Mouse (Mus musculus): ENCODE measurements around the gene Sh3rf1. TPM values are rescaled to one million over a fixed set of nuclear protein-coding genes. Genes with fewer than 3 reads are reported as not detected.

The Sh3rf1 gene
- polyA plus RNA-seq, 1 experiment, result 19.4 TPM

DNA sequence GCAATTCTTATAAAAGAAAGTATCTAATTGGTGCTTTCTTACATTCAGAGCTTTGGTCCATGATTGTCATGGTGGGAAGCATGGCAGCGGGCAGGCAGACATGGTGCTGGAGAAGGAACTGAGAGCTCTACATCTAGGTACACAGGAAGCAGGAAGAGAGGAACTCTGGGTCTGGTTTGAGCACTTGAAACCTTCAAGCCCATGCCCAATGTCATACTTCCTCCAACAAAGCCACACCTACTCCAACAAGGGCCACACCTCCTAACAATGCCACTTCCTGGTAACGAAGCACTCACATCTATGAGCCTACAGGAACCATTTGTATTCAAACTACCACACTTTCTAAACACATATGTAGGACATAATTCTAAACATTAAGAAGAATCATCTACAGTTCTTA lies 5.2 kb upstream of the Sh3rf1 start:
- no peak for DNase-seq (ENCODE audit: extremely low spot score in 1 of 2, low spot score in 1 of 2)

DNA sequence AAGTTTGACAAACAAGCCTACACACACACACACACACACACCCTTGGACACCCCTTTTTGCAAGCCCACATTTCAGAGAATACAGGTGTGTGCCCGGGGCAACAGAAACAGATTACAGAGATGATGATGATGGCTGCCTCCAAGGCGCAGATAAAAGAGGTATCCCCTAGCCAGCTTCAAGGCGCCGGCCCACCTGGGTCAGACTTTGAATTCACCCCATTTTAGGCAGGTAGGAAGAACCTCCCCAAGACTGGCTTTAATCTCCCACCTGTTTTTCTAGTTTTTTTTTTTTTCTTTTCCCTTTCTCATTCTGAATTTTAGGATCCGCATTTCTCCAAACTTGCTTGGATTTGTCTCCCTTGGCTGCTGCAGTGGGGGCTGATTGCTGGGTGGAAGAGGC lies 389 bp upstream of the Sh3rf1 start:
- no peak for DNase-seq (ENCODE audit: extremely low spot score in 1 of 2, low spot score in 1 of 2)

DNA sequence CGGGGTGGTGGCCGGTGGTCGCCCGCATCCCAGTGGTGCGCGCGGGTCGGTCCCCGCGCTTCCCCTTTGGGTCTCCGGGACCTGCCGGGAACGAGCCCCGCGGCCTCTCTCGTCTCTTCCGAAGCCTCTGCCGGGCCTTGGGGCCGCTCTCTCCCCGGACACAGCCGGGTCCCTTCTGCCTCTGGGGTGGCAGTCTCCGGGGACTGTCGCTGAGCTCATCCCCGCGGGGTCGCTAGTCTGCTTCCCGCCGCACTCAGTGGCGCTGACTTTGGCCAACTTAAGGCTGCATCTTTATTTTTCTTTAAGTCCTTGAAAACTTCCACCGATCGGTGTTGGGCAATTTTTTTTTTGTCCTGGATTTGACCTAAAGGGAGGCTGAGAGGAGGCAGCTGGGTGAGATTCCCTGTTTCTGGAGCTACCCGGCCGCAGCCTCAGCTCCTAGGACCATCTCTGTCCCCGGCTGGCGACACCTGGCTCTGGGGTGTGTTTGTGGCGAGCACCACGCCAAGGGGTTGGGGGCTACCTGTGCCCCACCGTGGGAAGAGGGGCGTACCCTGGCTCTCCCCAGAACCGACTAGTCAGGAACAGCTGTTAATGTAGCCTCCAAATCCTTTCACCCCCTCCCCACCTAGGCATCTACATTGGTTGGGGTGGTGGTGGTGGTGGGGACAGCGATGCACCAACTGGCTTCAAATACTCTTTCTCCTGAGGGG lies 864 bp downstream of the Sh3rf1 start:
- DNase-seq (ENCODE audit: extremely low spot score in 1 of 2, low spot score in 1 of 2), result peak in 1 of 2 experiments; percentile 57

DNA sequence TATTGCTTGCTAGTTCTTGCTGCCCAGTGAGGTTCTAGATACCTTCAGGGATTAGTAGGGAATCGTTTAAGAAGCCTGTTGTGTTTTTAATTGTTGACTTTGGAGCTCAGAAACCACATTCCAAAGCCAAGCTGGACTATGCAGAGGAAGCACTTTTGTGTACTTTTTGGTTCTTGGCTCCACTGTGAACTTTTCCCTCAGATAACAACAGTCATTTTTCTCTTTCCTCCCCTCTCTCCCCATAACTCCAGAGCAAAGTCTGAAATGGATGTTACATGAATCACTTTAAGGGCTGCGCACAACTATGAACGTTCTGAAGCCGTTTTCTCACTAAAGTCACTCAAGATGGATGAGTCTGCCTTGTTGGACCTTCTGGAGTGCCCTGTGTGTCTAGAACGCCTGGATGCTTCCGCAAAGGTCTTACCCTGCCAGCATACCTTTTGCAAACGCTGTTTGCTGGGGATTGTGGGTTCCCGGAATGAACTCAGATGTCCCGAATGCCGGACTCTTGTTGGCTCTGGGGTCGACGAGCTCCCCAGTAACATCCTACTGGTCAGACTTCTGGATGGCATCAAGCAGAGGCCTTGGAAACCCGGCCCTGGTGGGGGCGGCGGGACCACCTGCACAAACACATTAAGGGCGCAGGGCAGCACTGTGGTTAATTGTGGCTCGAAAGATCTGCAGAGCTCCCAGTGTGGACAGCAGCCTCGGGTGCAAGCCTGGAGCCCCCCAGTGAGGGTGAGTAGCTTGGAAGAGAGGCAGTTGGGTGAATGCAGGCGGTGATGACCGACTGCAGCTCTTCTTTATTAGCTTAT lies 2.1 kb downstream of the Sh3rf1 start:
- no peak for DNase-seq (ENCODE audit: extremely low spot score in 1 of 2, low spot score in 1 of 2)

DNA sequence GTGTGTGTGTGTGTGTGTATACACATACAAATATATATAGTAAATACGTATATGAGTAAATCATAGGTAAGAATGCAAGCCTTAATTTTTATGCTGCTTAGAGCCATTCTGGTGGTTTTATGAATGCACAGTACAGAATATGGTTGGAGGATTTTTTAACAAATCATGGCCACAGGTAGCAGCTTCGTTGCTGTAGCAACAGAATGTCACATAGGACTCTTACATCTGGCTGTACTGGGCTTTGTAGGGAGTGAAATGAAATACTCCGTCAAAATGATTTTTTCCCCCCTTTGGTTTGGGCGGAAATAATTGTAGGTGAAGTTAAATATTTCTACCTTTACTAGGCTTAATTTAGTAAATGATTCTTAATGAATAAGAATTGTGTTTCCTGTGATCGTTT lies 3.0 kb downstream of the Sh3rf1 start:
- no peak for DNase-seq (ENCODE audit: extremely low spot score in 1 of 2, low spot score in 1 of 2)

DNA sequence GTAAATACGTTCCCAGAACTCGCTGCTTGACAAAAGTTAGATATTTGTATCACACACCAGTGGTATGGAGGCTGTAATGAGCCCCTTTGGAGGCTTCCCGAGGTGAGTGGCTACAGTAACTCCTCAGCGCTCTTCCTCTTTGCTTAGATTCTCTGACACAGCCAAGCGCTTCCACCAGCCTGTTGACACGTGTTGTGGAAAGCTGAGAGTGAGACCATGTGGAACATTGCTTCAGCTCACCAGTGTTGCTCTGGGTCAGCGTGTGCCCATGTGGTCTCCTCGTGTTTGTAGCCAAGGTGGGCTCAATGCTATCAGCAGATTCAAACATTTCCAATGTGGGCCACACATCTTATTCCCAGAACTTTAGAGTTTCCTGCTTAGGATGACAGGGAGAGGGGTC lies 5.0 kb downstream of the Sh3rf1 start:
- no peak for DNase-seq (ENCODE audit: extremely low spot score in 1 of 2, low spot score in 1 of 2)

DNA sequence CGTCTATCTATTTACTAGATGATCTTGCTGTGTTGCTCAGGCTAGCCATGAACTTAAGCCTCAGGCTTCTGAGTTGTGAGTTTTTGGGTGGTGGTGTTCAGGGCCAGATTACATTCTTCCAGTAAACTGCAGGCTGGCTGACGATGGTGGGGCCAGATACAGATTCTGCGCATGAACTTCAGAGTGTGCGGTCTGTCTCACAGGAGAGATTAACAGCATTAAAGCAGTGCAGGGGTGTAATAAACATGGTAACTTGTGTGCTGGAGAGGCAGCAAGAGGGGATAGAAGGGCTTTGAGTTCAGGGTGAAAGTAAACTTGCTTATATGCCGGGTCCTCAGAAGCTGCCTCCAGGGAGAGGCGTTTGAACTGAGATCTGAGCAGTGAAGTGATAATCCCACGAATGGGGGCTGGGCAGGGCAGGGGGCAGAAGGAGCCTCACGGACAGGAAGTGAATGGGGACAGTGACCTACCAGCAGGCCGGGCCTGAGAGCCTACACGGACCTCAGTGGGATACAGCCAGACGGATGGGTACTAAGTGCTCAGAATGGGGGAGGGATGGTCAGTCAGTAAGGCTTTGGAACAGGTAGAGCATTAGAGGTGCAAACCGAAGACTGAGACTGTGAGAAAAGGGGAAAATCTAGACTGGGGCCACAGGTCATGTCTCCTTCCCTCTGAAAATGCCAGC lies 6.0 kb downstream of the Sh3rf1 start:
- DNase-seq (ENCODE audit: extremely low spot score in 1 of 2, low spot score in 1 of 2), result no peak

DNA sequence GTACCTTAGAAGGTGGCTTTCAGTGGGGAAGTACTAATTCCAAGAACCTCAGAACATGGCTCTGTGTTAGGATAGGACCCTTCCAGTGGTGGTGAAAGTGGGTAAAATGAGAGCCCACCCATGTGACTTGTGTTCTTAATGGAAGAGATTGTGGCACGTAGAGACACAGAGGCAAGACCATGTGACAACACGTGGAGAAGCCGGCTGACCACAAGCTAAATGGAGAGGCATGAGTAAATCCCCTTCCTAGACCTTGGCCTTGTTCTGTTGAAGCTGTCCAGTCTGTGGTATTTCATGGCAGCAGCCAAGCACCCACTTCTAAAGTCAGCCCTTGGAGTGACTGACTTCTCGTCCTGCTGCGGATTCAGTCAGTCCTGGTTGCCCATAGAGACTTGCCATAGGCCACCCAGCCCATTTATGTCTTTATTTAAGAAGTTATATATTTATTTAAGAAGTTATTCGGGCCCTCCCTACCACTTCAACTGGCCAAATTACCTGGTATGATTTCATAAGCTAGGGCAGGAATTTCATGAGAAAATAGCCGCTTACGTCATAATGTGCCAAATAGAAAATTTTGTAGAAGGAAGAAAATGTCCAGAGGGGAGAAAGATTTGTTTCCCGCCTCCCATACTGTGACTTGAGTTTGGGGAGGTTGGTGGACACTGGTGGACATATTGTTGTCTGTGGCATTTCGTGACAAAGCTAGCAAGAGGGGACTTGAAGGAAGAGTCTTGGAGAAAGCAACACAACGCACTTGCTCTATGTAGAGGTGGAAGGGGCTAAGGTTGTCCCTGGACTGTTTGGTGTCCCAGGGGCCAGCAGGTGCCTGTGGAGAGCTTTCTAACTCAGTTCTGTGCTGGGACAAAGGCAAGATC lies 7.4 kb downstream of the Sh3rf1 start:
- DNase-seq (ENCODE audit: extremely low spot score in 1 of 2, low spot score in 1 of 2), result no peak

DNA sequence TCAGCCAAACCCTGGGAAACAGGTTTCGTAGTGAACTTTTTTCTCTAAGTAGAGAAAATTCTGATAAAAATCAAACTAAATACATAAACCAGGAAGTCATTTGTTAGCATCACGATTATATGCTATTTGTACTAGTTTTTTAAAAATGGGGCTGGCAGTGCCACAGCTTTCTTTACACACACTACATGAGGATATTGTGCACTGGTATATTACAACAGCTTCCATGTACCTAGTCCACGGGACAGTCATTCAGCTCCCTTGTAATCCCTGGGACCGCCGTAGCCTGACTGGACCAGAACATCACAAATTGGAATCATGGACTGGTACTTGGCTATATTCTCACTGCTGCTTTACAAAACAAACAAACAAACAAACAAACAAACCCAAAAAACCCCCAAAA lies 11.8 kb downstream of the Sh3rf1 start:
- no peak for DNase-seq (ENCODE audit: extremely low spot score in 1 of 2, low spot score in 1 of 2)

DNA sequence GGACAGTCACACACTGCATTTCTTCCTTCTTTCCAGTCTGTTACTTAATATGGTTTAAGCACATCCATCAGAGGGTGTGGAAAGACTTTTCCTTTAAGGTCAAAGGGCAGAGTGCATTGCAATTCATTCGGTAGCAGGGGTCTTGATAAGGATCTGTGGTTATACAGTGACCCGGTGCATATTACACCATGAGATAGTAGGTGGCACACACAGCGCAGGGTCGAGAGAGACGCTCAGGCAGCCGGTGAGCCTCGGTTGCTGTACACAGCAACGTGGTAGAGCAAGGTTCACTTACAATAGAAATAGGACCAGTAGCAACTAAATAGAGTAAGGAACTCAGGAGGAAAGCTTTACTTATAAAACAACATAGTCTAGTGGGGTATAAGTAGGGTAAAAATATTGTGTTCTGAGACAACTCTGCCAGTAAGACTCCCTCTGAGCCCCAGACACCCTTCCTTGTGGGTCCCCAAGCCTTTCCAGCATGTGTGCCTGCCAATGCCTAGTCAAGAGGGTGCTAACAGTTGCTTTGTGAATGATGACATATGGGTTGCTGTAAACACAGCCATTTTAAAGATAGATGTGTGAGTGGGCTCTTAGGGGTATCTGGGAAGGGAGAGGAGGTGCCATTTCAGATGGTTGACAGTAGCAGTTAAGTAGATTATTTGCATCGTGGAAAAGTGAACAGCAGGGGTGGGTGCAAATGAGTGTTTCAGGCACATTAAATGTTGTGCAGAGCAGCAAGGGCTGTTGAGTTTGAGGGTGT lies 13.0 kb downstream of the Sh3rf1 start:
- peak; percentile 44 to 57 for DNase-seq (ENCODE audit: extremely low spot score in 1 of 2, low spot score in 1 of 2)

DNA sequence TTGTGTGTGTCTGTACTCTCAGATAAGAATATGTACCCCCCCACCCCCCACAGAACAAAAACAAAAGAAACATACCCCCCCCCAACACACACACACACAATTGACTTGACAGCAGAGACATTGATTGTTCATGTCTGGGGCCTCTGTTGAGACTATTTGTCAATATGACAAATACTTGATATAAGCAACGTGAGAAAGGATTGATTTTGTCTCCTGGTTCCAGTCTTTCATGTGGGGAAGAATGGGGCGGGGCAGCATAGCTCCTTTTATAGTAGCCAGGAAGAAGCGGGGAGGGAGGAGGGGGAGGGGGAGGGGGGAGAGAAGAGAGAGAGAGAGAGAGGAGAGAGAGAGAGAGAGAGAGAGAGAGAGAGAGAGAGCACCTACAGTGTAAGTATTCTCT lies 15.9 kb downstream of the Sh3rf1 start:
- no peak for DNase-seq (ENCODE audit: extremely low spot score in 1 of 2, low spot score in 1 of 2)

DNA sequence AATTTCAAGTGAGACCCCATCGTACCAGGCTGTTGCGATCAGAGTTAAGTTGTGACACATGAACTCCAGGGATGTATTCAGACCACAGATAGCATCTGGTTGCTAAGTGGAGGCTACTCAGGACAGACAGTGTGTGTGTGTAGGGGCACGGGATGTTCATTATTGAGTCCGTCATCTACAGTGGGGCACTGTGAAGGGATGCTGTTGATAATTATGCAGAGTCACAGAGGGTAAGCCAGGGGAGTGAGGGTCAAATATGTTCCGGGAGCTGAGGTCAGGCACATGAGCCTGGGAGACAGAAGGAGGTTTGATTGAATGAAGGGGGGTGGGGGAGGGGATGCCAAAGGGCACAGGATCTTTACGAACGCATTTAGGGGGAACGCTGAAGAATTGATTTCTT lies 17.6 kb downstream of the Sh3rf1 start:
- no peak for DNase-seq (ENCODE audit: extremely low spot score in 1 of 2, low spot score in 1 of 2)

DNA sequence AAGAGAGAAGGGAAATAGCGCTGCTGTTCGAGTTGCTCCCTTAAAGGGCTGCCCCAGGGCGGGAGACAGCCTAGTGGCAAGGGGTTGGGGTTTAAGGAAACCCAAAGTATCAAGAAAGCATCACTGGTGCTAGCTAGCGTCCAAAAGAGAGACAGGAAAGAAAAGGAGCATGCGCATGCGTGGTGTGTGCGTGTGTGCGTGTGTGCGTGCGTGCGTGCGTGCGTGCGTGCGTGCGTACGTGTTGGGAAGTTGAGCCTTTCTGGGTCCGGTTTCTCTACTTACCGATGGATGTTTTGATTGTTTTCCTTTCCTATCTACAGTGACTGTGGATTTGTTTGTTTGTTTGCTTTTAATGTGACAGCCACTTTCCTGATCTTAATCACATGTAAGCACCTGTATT lies 19.2 kb downstream of the Sh3rf1 start:
- no peak for DNase-seq (ENCODE audit: extremely low spot score in 1 of 2, low spot score in 1 of 2)

DNA sequence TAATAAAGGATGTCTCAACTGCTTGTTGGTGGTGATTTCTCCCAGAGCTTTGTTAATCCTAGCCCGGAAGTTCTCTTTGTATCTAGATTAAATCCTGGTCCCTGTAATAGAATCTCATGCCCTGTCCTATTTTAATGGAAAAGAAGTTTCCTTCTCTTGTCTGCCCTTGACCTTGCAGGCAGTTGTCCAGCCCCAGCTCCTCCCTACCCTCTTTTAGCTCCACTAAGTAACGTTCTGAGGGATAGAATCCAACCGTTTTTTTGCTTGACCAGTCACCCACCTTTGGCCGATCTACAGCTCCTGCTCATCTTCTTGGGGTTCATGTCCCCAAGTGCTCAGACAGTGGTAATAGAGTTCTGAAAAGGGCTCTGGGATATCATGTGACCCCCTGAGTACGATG lies 19.8 kb downstream of the Sh3rf1 start:
- DNase-seq (ENCODE audit: extremely low spot score in 1 of 2, low spot score in 1 of 2), result no peak

DNA sequence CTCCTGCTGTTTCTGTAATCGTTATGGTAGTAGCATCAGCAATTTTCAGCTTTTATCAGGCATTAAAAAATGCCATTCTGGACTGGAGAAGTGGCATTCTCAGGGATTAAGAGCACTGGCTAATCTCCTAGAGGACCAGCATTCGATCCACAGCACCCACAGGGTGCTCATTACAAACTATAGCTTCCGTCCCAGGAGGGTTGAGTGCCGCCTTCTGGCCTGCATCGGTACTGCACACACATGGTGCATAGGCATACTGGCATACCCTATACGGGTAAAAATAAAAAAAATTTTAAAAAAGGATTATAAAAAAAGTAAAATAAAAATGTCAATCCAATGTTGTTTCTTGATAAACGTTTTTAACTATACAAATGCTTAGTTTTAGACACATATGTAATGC lies 20.5 kb downstream of the Sh3rf1 start:
- no peak for DNase-seq (ENCODE audit: extremely low spot score in 1 of 2, low spot score in 1 of 2)

DNA sequence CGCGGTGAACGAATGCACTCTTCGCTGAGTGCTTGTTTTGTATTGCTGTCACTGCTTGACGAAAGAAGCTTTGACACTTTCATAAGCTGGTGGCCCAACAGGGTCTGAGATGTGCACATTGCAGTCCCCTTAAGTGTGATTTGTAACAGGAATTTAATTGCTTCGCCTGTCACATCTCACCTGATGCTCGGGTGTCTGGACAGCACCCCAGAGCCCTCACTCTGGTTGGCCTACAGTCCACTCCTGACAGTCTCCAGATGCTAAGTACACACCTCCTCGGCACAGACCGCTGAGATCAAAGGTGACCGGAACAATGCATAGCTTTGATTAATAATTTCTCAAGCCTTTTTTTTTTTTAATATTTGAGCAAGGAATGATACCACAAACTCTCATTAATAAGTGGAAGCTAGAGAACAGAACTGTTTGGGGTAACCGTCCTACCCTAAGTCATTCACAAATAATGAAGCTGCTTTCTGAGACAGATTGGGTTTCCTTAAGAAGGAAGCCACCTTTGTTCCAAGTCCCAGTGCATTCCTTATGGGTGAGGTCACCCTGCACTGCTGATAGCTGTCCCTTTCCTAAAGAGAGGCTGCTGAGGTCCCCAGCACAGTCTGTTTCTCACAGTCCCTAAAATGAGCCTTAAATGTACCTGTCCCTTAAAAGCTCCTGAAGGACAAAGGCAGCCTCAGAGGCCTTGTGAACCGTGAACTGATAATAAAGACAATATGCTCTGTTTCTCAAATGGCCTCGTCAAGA lies 23.8 kb downstream of the Sh3rf1 start:
- DNase-seq (ENCODE audit: extremely low spot score in 1 of 2, low spot score in 1 of 2), result no peak

DNA sequence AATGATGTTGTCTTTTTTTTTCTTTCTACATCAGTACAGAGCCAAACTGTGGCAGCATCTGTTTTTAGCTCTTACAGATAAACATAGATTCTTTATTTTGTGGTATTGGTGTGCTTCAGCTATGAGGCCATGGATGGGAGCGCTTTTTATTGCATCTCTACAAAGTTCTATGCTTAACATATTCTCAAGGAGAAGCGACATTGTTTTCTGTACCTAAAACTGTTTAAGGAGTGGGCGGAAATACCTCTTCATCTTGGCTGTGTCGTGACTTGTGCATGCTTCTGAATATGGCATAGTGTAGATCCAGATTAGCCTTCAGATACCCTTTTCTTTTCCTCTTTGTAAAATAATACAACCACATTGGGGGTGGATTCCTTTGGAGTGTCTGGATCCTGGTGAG lies 25.8 kb downstream of the Sh3rf1 start:
- peak in 1 of 2 experiments; percentile 47 for DNase-seq (ENCODE audit: extremely low spot score in 1 of 2, low spot score in 1 of 2)

DNA sequence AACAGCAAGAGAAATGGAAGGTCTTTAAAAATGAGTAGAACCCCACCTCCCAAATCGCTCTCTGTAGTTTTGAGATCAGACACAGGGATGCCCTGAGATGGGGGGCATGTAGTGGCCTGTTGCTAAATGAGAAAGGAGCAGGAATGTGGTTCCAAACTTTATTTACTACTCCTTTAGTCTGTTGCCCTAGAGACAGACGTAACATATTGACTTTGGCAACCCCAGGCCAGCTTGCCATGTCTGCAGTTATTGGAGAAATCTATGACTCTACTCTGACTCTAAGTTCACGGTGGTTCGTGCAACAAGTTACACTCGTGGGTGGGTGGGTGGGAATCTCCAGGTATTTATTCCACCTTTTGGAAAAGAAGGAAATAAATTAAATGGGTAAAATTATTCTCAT lies 30.5 kb downstream of the Sh3rf1 start:
- no peak for DNase-seq (ENCODE audit: extremely low spot score in 1 of 2, low spot score in 1 of 2)

DNA sequence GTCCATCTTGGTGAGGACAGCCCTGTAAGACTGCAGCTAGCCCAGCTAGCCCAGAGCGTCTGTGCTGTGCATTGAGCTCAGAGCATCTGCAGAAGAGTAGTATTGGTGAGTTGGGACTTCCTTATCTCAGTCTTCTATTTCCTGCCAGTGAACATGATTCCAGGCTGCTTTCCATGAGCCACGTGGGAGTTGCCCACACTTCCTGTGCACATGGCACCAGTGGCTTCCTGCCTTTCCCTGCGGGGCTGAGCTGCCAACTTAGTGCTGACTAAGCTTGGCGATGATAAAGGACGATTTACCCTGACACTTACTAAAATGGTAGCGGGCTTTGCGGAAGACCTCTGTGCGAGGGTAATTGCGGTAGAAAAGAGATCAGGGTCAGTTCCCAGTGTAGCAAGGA lies 35.2 kb downstream of the Sh3rf1 start:
- DNase-seq (ENCODE audit: extremely low spot score in 1 of 2, low spot score in 1 of 2), result peak; percentile 46 to 79

Data from frontal cortex, adult 2 months (tissue).